Mouse (Mus musculus) megakaryocyte, adult 5-6 weeks (primary cell): ENCODE measurements around the gene Sp3. TPM values are rescaled to one million over a fixed set of nuclear protein-coding genes. Genes with fewer than 3 reads are reported as not detected.
"Not testable (repeated sequence)": the region's sequence is repeated elsewhere in the genome, so short reads cannot be mapped to it uniquely, and the experiment has no call there.

ENCODE experiments used
- ATAC-seq: 2 replicates; pipeline ENCODE4 v1.8.0; 2016; ENCODE audit warnings: mild to moderate bottlenecking, inconsistent platforms; ENCODE audit not compliant: poor library complexity, severe bottlenecking
- total RNA-seq, 2 experiments: library from RNA; stranded (forward) in 1 of 2; stranded (reverse) in 1 of 2; fragments of 153-499, 151-499 nt in 1 of 2; fragments of 221-1000, 200-1000 nt in 1 of 2; gene quantifications; 2 replicates each; pipeline versions ENCODE4 v1.2.3 to v1.2.4; 2015 to 2017

The Sp3 gene
- total RNA-seq, 2 experiments from 2014 or later = 196 to 220 TPM

- no peak for ATAC-seq
These were observed 13.9 kb upstream of the Sp3 start for GRCm38 (mm10) chr2:72994165-72994564.

- ATAC-seq = no peak
These were observed 12.3 kb upstream of the Sp3 start for GRCm38 (mm10) chr2:72992497-72992896.

- not testable (repeated sequence) for ATAC-seq
These were observed 8.7 kb upstream of the Sp3 start for GRCm38 (mm10) chr2:72988945-72989344.

- no peak for ATAC-seq
These were observed 6.4 kb upstream of the Sp3 start, which contains the start of gene Gm11084 for GRCm38 (mm10) chr2:72986616-72987015. Gene Gm11084 (minus strand): TSS chr2:72986716.

- ATAC-seq = no peak
These were observed 5.3 kb upstream of the Sp3 start for GRCm38 (mm10) chr2:72985516-72985915.

- no peak for ATAC-seq
These were observed 4.6 kb upstream of the Sp3 start for GRCm38 (mm10) chr2:72984806-72985205.

GRCm38 (mm10) chr2:72983211-72983610, 3.0 kb upstream of the Sp3 start:
- no peak for ATAC-seq

GRCm38 (mm10) chr2:72982110-72982785, 2.0 kb upstream of the Sp3 start:
- ATAC-seq = no peak

- ATAC-seq = no peak
These were observed 1.3 kb upstream of the Sp3 start for GRCm38 (mm10) chr2:72981441-72982109.

GRCm38 (mm10) chr2:72981075-72981420, 802 bp upstream of the Sp3 start:
- ATAC-seq = no peak

GRCm38 (mm10) chr2:72979659-72980071, 581 bp downstream of the Sp3 start:
- ATAC-seq = peak; percentile 61

GRCm38 (mm10) chr2:72978901-72979658, 1.2 kb downstream of the Sp3 start:
- ATAC-seq = peak; percentile 67

- ATAC-seq = no peak
These were observed 1.8 kb downstream of the Sp3 start for GRCm38 (mm10) chr2:72978473-72978872.

GRCm38 (mm10) chr2:72977272-72977671, 3.0 kb downstream of the Sp3 start:
- no peak for ATAC-seq

GRCm38 (mm10) chr2:72976036-72976435, 4.2 kb downstream of the Sp3 start:
- ATAC-seq = no peak

- ATAC-seq = no peak
These were observed 9.4 kb downstream of the Sp3 start for GRCm38 (mm10) chr2:72970831-72971230.

- ATAC-seq = peak; percentile 98
These were observed 9.9 kb downstream of the Sp3 start for GRCm38 (mm10) chr2:72970302-72970701.

- no peak for ATAC-seq
These were observed 11.7 kb downstream of the Sp3 start for GRCm38 (mm10) chr2:72968536-72968935.

GRCm38 (mm10) chr2:72965450-72965849, 14.8 kb downstream of the Sp3 start:
- 0 out of 2 replicates have a peak, but pooled peaks have one; percentile 25 for ATAC-seq

GRCm38 (mm10) chr2:72956415-72956814, 23.8 kb downstream of the Sp3 start:
- no peak for ATAC-seq

- ATAC-seq = no peak
These were observed 27.3 kb downstream of the Sp3 start for GRCm38 (mm10) chr2:72952979-72953378.

- ATAC-seq = no peak
These were observed 44.3 kb downstream of the Sp3 start for GRCm38 (mm10) chr2:72935937-72936336.
